Mouse (Mus musculus): ENCODE data around the gene Cox15.

Cox15 gene

GRCm38 (mm10) chr19:43761543-43762256 lies 8.9 kb upstream of the Cox15 start:
- no peak for DNase-seq (ENCODE audit: low spot score in 2 of 2)

GRCm38 (mm10) chr19:43760504-43760903 lies 7.7 kb upstream of the Cox15 start:
- peak; percentile 66 to 74 for DNase-seq (ENCODE audit: low spot score in 2 of 2)

- no peak for DNase-seq (ENCODE audit: low spot score in 2 of 2)
Measured at GRCm38 (mm10) chr19:43754872-43755271, 2.1 kb upstream of the Cox15 start.

- DNase-seq (ENCODE audit: low spot score in 2 of 2): no peak
Measured at GRCm38 (mm10) chr19:43754237-43754636, 1.4 kb upstream of the Cox15 start.

GRCm38 (mm10) chr19:43753226-43753835 lies 531 bp upstream of the Cox15 start:
- peak; percentile 87 to 90 for DNase-seq (ENCODE audit: low spot score in 2 of 2)

GRCm38 (mm10) chr19:43750008-43750407 lies 2.8 kb downstream of the Cox15 start:
- DNase-seq (ENCODE audit: low spot score in 2 of 2): no peak

GRCm38 (mm10) chr19:43747877-43748276 lies 4.9 kb downstream of the Cox15 start:
- DNase-seq (ENCODE audit: low spot score in 2 of 2): no peak

- no peak for DNase-seq (ENCODE audit: low spot score in 2 of 2)
Measured at GRCm38 (mm10) chr19:43745740-43746139, 7.1 kb downstream of the Cox15 start.

GRCm38 (mm10) chr19:43743401-43743800 lies 9.4 kb downstream of the Cox15 start:
- DNase-seq (ENCODE audit: low spot score in 2 of 2): no peak

GRCm38 (mm10) chr19:43738409-43738808 lies 14.4 kb downstream of the Cox15 start:
- no peak for DNase-seq (ENCODE audit: low spot score in 2 of 2)

GRCm38 (mm10) chr19:43731157-43731556 lies 21.6 kb downstream of the Cox15 start:
- no peak for DNase-seq (ENCODE audit: low spot score in 2 of 2)

GRCm38 (mm10) chr19:43730037-43730428 lies 22.8 kb downstream of the Cox15 start:
- no peak for DNase-seq (ENCODE audit: low spot score in 2 of 2)

- no peak for DNase-seq (ENCODE audit: low spot score in 2 of 2)
Measured at GRCm38 (mm10) chr19:43729296-43730036, 23.3 kb downstream of the Cox15 start.

GRCm38 (mm10) chr19:43726510-43727146 lies 26.2 kb downstream of the Cox15 start:
- no peak for DNase-seq (ENCODE audit: low spot score in 2 of 2)

- no peak for DNase-seq (ENCODE audit: low spot score in 2 of 2)
Measured at GRCm38 (mm10) chr19:43724821-43725220, 28.0 kb downstream of the Cox15 start.

GRCm38 (mm10) chr19:43724194-43724593 lies 28.6 kb downstream of the Cox15 start:
- DNase-seq (ENCODE audit: low spot score in 2 of 2): no peak

- no peak for DNase-seq (ENCODE audit: low spot score in 2 of 2)
Measured at GRCm38 (mm10) chr19:43723501-43723900, 29.3 kb downstream of the Cox15 start.

- DNase-seq (ENCODE audit: low spot score in 2 of 2): no peak
Measured at GRCm38 (mm10) chr19:43722891-43723290, 29.9 kb downstream of the Cox15 start.

GRCm38 (mm10) chr19:43720061-43720460 lies 32.7 kb downstream of the Cox15 start:
- no peak for DNase-seq (ENCODE audit: low spot score in 2 of 2)

GRCm38 (mm10) chr19:43711971-43712370 lies 40.8 kb downstream of the Cox15 start:
- no peak for DNase-seq (ENCODE audit: low spot score in 2 of 2)

GRCm38 (mm10) chr19:43711159-43711916 lies 41.5 kb downstream of the Cox15 start:
- no peak for DNase-seq (ENCODE audit: low spot score in 2 of 2)

GRCm38 (mm10) chr19:43709317-43709716 lies 43.5 kb downstream of the Cox15 start:
- no peak for DNase-seq (ENCODE audit: low spot score in 2 of 2)

Data from urinary bladder, postnatal 36 days (tissue).